Mouse (Mus musculus): Measurements from ENCODE around the gene Tnf. TPM values are rescaled to one million over a fixed set of nuclear protein-coding genes. Genes with fewer than 3 reads are reported as not detected.

Tnf gene
- total and polyA plus RNA-seq, 2 experiments from 2014 or later, result 0.12 to 0.53 TPM

GRCm38 (mm10) chr17:35247144-35247543, 45.3 kb upstream of the Tnf start:
- Histone ChIP-seq H3K27me3 (ENCODE audit: control insufficient read depth, insufficient read depth, low read length) (no peaks in the 10 kb centered on the region), H3K4me3 (ENCODE audit: low read depth, low read length) (no peak overlapping the region)
- ATAC-seq (ENCODE audit: insufficient read depth, low read depth), result no peak

GRCm38 (mm10) chr17:35245731-35246623, 44.2 kb upstream of the Tnf start:
- Histone ChIP-seq H3K9ac (replicated peaks; ENCODE audit: low read depth, low read length) (0 out of 2 replicates have a peak overlapping the region, but pooled peaks have one; percentile 5), H3K36me3 (replicated peaks; ENCODE audit: control insufficient read depth, insufficient read depth, low read length) (peaks cover 79% of the 10 kb centered on the region), H3K27ac (ENCODE audit: low read depth) (no peak overlapping the region), H3K4me3 (ENCODE audit: low read depth, low read length) (no peak overlapping the region), H3K27me3 (ENCODE audit: control insufficient read depth, insufficient read depth, low read length) (no peaks in the 10 kb centered on the region), H3K4me2 (ENCODE audit: low read depth, low read length) (no peak overlapping the region), H3K4me1 (ENCODE audit: control insufficient read depth, insufficient read depth) (peaks cover 16% of the 10 kb centered on the region), H3K9me3 (replicated peaks; ENCODE audit: control insufficient read depth, low read length) (no peaks in the 10 kb centered on the region)
- 74% methylated on average over 15 of the region's 15 CpGs for WGBS
- no peak for DNase-seq (ENCODE audit: low spot score)
- ATAC-seq (ENCODE audit: insufficient read depth, low read depth), result no peak
- TF ChIP-seq CTCF (IDR thresholded peaks at IDR 0.05; ENCODE audit: low read depth) (peak; percentile 39), EP300 (IDR thresholded peaks at IDR 0.05; ENCODE audit: low read depth) (no peak)

More at GRCm38 (mm10) chr17:35247144-35247543, 45.3 kb upstream of the Tnf start:
- Histone ChIP-seq H3K27ac (ENCODE audit: low read depth) (no peak overlapping the region), H3K9ac (replicated peaks; ENCODE audit: low read depth, low read length) (no peak overlapping the region), H3K4me2 (ENCODE audit: low read depth, low read length) (no peak overlapping the region), H3K4me1 (ENCODE audit: control insufficient read depth, insufficient read depth) (peaks cover 16% of the 10 kb centered on the region), H3K36me3 (replicated peaks; ENCODE audit: control insufficient read depth, insufficient read depth, low read length) (peaks cover 90% of the 10 kb centered on the region), H3K9me3 (replicated peaks; ENCODE audit: control insufficient read depth, low read length) (no peaks in the 10 kb centered on the region)
- no peak for DNase-seq (ENCODE audit: low spot score)
- WGBS, result 57% methylated on average over 7 of the region's 7 CpGs
- no peak for TF ChIP-seq EP300 (IDR thresholded peaks at IDR 0.05; ENCODE audit: low read depth)
- TF ChIP-seq CTCF (IDR thresholded peaks at IDR 0.05; ENCODE audit: low read depth), result no peak

- DNase-seq (ENCODE audit: low spot score) (no peak), ATAC-seq (ENCODE audit: insufficient read depth, low read depth) (no peak)
- H3K4me2 ChIP-seq (ENCODE audit: low read depth, low read length), result no peak overlapping the region
- peaks cover 24% of the 10 kb centered on the region for H3K4me1 ChIP-seq (ENCODE audit: control insufficient read depth, insufficient read depth)
- TF ChIP-seq EP300 (IDR thresholded peaks at IDR 0.05; ENCODE audit: low read depth), result no peak
- no peak for TF ChIP-seq CTCF (IDR thresholded peaks at IDR 0.05; ENCODE audit: low read depth)
- H3K27me3 ChIP-seq (ENCODE audit: control insufficient read depth, insufficient read depth, low read length), result no peaks in the 10 kb centered on the region
- peaks cover 69% of the 10 kb centered on the region for H3K36me3 ChIP-seq (replicated peaks; ENCODE audit: control insufficient read depth, insufficient read depth, low read length)
- H3K27ac ChIP-seq (ENCODE audit: low read depth), result no peak overlapping the region
- H3K9me3 ChIP-seq (replicated peaks; ENCODE audit: control insufficient read depth, low read length), result no peaks in the 10 kb centered on the region
- no peak overlapping the region for H3K4me3 ChIP-seq (ENCODE audit: low read depth, low read length)
- WGBS, result 43% methylated on average over 2 of the region's 2 CpGs
- no peak overlapping the region for H3K9ac ChIP-seq (replicated peaks; ENCODE audit: low read depth, low read length)
Observed at GRCm38 (mm10) chr17:35244999-35245398, 43.2 kb upstream of the Tnf start.

- Histone ChIP-seq H3K27me3 (ENCODE audit: control insufficient read depth, insufficient read depth, low read length) (no peaks in the 10 kb centered on the region), H3K9me3 (replicated peaks; ENCODE audit: control insufficient read depth, low read length) (no peaks in the 10 kb centered on the region), H3K27ac (ENCODE audit: low read depth) (peak overlapping the region; percentile 100), H3K4me3 (ENCODE audit: low read depth, low read length) (peak overlapping the region; percentile 90), H3K4me2 (ENCODE audit: low read depth, low read length) (peak overlapping the region; percentile 77), H3K36me3 (replicated peaks; ENCODE audit: control insufficient read depth, insufficient read depth, low read length) (peaks cover 50% of the 10 kb centered on the region), H3K9ac (replicated peaks; ENCODE audit: low read depth, low read length) (peak overlapping the region; percentile 98), H3K4me1 (ENCODE audit: control insufficient read depth, insufficient read depth) (peaks cover 24% of the 10 kb centered on the region)
- WGBS, result 4% methylated on average over 16 of the region's 16 CpGs
- TF ChIP-seq EP300 (IDR thresholded peaks at IDR 0.05; ENCODE audit: low read depth), result no peak
- TF ChIP-seq CTCF (IDR thresholded peaks at IDR 0.05; ENCODE audit: low read depth), result 0 out of 2 replicates have a peak, but pooled peaks have one; percentile 7
- ATAC-seq (ENCODE audit: insufficient read depth, low read depth), result no peak
- DNase-seq (ENCODE audit: low spot score), result no peak
Observed at GRCm38 (mm10) chr17:35243086-35243485, 41.3 kb upstream of the Tnf start.

GRCm38 (mm10) chr17:35242015-35242941, 40.5 kb upstream of the Tnf start:
- Histone ChIP-seq H3K27me3 (ENCODE audit: control insufficient read depth, insufficient read depth, low read length) (no peaks in the 10 kb centered on the region), H3K4me1 (ENCODE audit: control insufficient read depth, insufficient read depth) (peaks cover 24% of the 10 kb centered on the region), H3K4me3 (ENCODE audit: low read depth, low read length) (peak overlapping the region; percentile 90), H3K4me2 (ENCODE audit: low read depth, low read length) (peak overlapping the region; percentile 77), H3K36me3 (replicated peaks; ENCODE audit: control insufficient read depth, insufficient read depth, low read length) (peaks cover 42% of the 10 kb centered on the region), H3K27ac (ENCODE audit: low read depth) (peak overlapping the region; percentile 100), H3K9me3 (replicated peaks; ENCODE audit: control insufficient read depth, low read length) (no peaks in the 10 kb centered on the region), H3K9ac (replicated peaks; ENCODE audit: low read depth, low read length) (peak overlapping the region; percentile 98)
- DNase-seq (ENCODE audit: low spot score) (peak; percentile 76), ATAC-seq (ENCODE audit: insufficient read depth, low read depth) (peak; percentile 43)
- TF ChIP-seq CTCF (IDR thresholded peaks at IDR 0.05; ENCODE audit: low read depth), result no peak
- TF ChIP-seq EP300 (IDR thresholded peaks at IDR 0.05; ENCODE audit: low read depth), result no peak; the same call in 1 of the 2 replicates
- WGBS, result under 1% methylated on average over 55 of the region's 55 CpGs

Data from heart, postnatal 0 days (tissue).